Mouse (Mus musculus) kidney, embryonic 16.5 days (tissue): Measurements from ENCODE around the gene Olfr371. TPM values are rescaled to one million over a fixed set of nuclear protein-coding genes. Genes with fewer than 3 reads are reported as not detected.

ENCODE experiments used
- ATAC-seq: fragments of 200-750 bp; cut with Nextera tagmentation; 2 replicates; pipeline ENCODE4 v1.8.0; 2017; ENCODE audit warnings: moderate TSS enrichment; ENCODE audit not compliant: low FRiP score, low TSS enrichment
- H3K27ac ChIP-seq: fragments of 300-500 bp; sonication (generic); 2 replicates; pipeline ENCODE4 v1.5.1; 2014; ENCODE audit warnings: low read length
- H3K27me3 ChIP-seq: fragments of 300-500 bp; sonication (generic); 2 replicates; pipeline ENCODE4 v1.6.1; 2014; ENCODE audit warnings: low read length, control low read depth, mixed read lengths; ENCODE audit not compliant: insufficient read depth
- H3K36me3 ChIP-seq: fragments of 300-500 bp; sonication (generic); 2 replicates; pipeline ENCODE4 v1.6.1; 2014; ENCODE audit warnings: low read length, control low read depth, mixed read lengths; ENCODE audit not compliant: insufficient read depth
- H3K4me1 ChIP-seq: fragments of 300-500 bp; sonication (generic); 2 replicates; pipeline ENCODE4 v1.6.1; 2014; ENCODE audit warnings: low read length, control low read depth, mixed read lengths; ENCODE audit not compliant: insufficient read depth
- H3K4me2 ChIP-seq: fragments of 300-500 bp; sonication (generic); replicated peaks from 2 replicates; pipeline ENCODE4 v1.6.1; 2014; ENCODE audit warnings: low read depth, low read length
- H3K4me3 ChIP-seq: fragments of 300-500 bp; sonication (generic); 2 replicates; pipeline ENCODE4 v1.5.1; 2014; ENCODE audit warnings: mild to moderate bottlenecking, low read length
- H3K9ac ChIP-seq: fragments of 300-500 bp; sonication (generic); replicated peaks from 2 replicates; pipeline ENCODE4 v1.6.1; 2014; ENCODE audit warnings: low read length
- H3K9me3 ChIP-seq: fragments of 300-500 bp; sonication (generic); 2 replicates; pipeline ENCODE4 v1.6.1; 2016; ENCODE audit warnings: low read length, control low read depth
- WGBS: fragments of 180-500 bp; shearing (Covaris S2); extraction: QIAGEN DNeasy Blood & Tissue Kit; methylation state at CpG from one replicate; pipeline ENCODE4 v1.1.7; 2014; 5-methylcytosine and 5-hydroxymethylcytosine counted together
- polyA plus RNA-seq: library from polyadenylated mRNA; unstranded; fragments of >200 nt; fragmentation: Nextera tagmentation; extraction: Ambion mirVana; gene quantifications from 2 replicates; pipeline ENCODE4 v1.2.1, GENCODE M21; 2015

The Olfr371 gene
- polyA plus RNA-seq: not detected in 2 replicates

DNA sequence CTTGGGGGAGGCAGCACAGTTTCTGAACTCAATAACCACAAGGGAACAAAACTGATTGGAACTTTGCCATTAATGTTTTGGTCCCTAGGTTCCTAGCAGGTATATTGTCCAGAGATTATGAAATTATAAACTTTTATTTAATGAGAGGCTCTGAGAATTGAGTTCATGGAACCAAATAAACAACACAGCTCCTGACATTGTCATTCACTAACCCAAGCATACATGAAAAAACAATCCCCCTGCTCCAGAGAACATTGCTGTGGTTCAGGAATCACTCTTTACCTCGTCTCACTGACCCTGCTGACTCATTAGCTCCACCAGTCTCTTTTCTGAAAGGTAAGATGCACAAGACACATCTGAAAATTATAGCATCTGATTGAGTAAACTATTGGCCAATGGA is at the start of gene Olfr371:
Gene Olfr371 (plus strand): TSS at position 301 of the 400 bp plus-strand sequence.
- no peaks in the 10 kb centered on the region for H3K36me3 ChIP-seq
- no peak within 1 kb of the TSS for H3K9ac ChIP-seq
- ATAC-seq: no peak
- 33% methylated on average over 1 of the region's 1 CpGs for WGBS
- no peak within 1 kb of the TSS for H3K27ac ChIP-seq
- H3K4me3 ChIP-seq: no peak within 1 kb of the TSS
- no peaks in the 10 kb centered on the region for H3K27me3 ChIP-seq
- H3K9me3 ChIP-seq: no peaks in the 10 kb centered on the region
- H3K4me2 ChIP-seq: no peak within 1 kb of the TSS
- H3K4me1 ChIP-seq: no peaks in the 10 kb centered on the region

DNA sequence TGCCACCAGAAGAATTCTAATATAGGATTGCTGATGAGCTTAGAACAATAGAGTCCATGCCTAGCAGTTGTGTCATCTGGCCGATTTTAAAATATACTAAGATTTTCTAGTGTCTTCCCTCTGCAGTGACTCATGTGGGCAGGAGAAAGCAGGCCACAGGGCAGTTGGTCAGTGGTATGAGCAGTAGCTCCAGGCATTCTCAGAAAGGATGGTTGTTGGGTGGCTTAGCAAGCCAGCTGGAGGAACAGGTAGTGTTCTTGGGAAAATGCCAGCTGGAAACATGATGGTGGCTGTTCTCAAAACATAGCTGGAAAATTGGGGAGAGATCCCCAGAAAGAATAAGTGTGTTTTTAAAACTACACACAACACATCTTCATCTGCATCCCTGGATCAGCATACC is 33.4 kb upstream of the Olfr371 start:
- no peak overlapping the region for H3K4me2 ChIP-seq
- H3K4me3 ChIP-seq: no peak overlapping the region
- H3K9me3 ChIP-seq: peaks cover 7% of the 10 kb centered on the region
- H3K4me1 ChIP-seq: no peaks in the 10 kb centered on the region
- no peak for ATAC-seq
- no peaks in the 10 kb centered on the region for H3K27me3 ChIP-seq
- H3K36me3 ChIP-seq: no peaks in the 10 kb centered on the region
- no peak overlapping the region for H3K27ac ChIP-seq
- WGBS: 86% methylated on average over 1 of the region's 1 CpGs
- no peak overlapping the region for H3K9ac ChIP-seq

- Histone ChIP-seq H3K36me3 (no peaks in the 10 kb centered on the region), H3K9ac (no peak overlapping the region), H3K4me3 (no peak overlapping the region), H3K27me3 (no peaks in the 10 kb centered on the region), H3K4me2 (no peak overlapping the region), H3K4me1 (no peaks in the 10 kb centered on the region), H3K27ac (peak overlapping the region; percentile 52; the same call in 1 of the 2 replicates), H3K9me3 (peaks cover 3% of the 10 kb centered on the region; the same call in 1 of the 2 replicates)
- 77% methylated on average over 4 of the region's 4 CpGs for WGBS
- no peak for ATAC-seq
Observed at GRCm38 (mm10) chr8:85220220-85220619, 5.6 kb upstream of the Olfr371 start.

GRCm38 (mm10) chr8:85220992-85221391 is 4.8 kb upstream of the Olfr371 start:
- no peaks in the 10 kb centered on the region for H3K36me3 ChIP-seq
- WGBS: 41% methylated on average over 6 of the region's 6 CpGs
- ATAC-seq: peak; percentile 91

GRCm38 (mm10) chr8:85227297-85227696 is 1.5 kb downstream of the Olfr371 start:
- WGBS: 79% methylated on average over 1 of the region's 1 CpGs
- Histone ChIP-seq H3K36me3 (no peaks in the 10 kb centered on the region), H3K4me2 (no peak overlapping the region), H3K4me3 (no peak overlapping the region), H3K27ac (no peak overlapping the region), H3K9me3 (no peaks in the 10 kb centered on the region), H3K4me1 (no peaks in the 10 kb centered on the region), H3K27me3 (no peaks in the 10 kb centered on the region), H3K9ac (no peak overlapping the region)
- ATAC-seq: no peak

More at GRCm38 (mm10) chr8:85220992-85221391, 4.8 kb upstream of the Olfr371 start:
- H3K4me2 ChIP-seq: no peak overlapping the region
- no peak overlapping the region for H3K9ac ChIP-seq
- H3K27me3 ChIP-seq: no peaks in the 10 kb centered on the region
- no peak overlapping the region for H3K4me3 ChIP-seq
- peaks cover 3% of the 10 kb centered on the region; the same call in 1 of the 2 replicates for H3K9me3 ChIP-seq
- H3K27ac ChIP-seq: peak overlapping the region; percentile 60
- no peaks in the 10 kb centered on the region for H3K4me1 ChIP-seq

Other genes with a start within 250 kb of the Olfr371 start
- gene Junb, start 247.3 kb upstream of the Olfr371 start, polyA plus RNA-seq: 8.3 and 11.7 TPM in 2 replicates
- 34.8 and 35.2 TPM in 2 replicates for gene Hook2, start 235.4 kb upstream of the Olfr371 start, polyA plus RNA-seq
- not detected in 2 replicates for gene Best2, start 211.5 kb upstream of the Olfr371 start, polyA plus RNA-seq
- 150 and 154 TPM in 2 replicates for gene Asna1, start 200.7 kb upstream of the Olfr371 start, polyA plus RNA-seq
- 93.3 and 104 TPM in 2 replicates for gene Trir, start 199.2 kb upstream of the Olfr371 start, polyA plus RNA-seq
- 27.5 and 28.4 TPM in 2 replicates for gene Tnpo2, start 189.1 kb upstream of the Olfr371 start, polyA plus RNA-seq
- gene Fbxw9, start 165.9 kb upstream of the Olfr371 start, polyA plus RNA-seq: 34.6 and 37.3 TPM in 2 replicates
- 0.62 and 0.92 TPM in 2 replicates for gene Gm5741, start 158.0 kb upstream of the Olfr371 start, polyA plus RNA-seq
- 60.6 and 70.5 TPM in 2 replicates for gene Dhps, start 154.2 kb upstream of the Olfr371 start, polyA plus RNA-seq
- 141 TPM in 2 replicates for gene Wdr83os, start 145.2 kb upstream of the Olfr371 start, polyA plus RNA-seq
- gene Wdr83, start 144.7 kb upstream of the Olfr371 start, polyA plus RNA-seq: 53.0 and 54.8 TPM in 2 replicates
- 46.9 and 53.6 TPM in 2 replicates for gene Man2b1, start 142.7 kb upstream of the Olfr371 start, polyA plus RNA-seq
- gene Zfp791, start 102.9 kb upstream of the Olfr371 start, polyA plus RNA-seq: 2.7 and 3.8 TPM in 2 replicates
- not detected in 2 replicates for gene Cks1brt, start 74.1 kb upstream of the Olfr371 start, polyA plus RNA-seq
- 106 TPM in 2 replicates for gene Orc6, start 73.6 kb downstream of the Olfr371 start, polyA plus RNA-seq
- gene Vps35, start 73.8 kb downstream of the Olfr371 start, polyA plus RNA-seq: 156 and 161 TPM in 2 replicates
- 1.7 and 1.9 TPM in 2 replicates for gene Mylk3, start 160.4 kb downstream of the Olfr371 start, polyA plus RNA-seq
- gene 4921524J17Rik, start 206.8 kb downstream of the Olfr371 start, polyA plus RNA-seq: 38.8 and 40.3 TPM in 2 replicates